15 mouse cellular contexts compared by ENCODE assay signal in the genomic region with DNA sequence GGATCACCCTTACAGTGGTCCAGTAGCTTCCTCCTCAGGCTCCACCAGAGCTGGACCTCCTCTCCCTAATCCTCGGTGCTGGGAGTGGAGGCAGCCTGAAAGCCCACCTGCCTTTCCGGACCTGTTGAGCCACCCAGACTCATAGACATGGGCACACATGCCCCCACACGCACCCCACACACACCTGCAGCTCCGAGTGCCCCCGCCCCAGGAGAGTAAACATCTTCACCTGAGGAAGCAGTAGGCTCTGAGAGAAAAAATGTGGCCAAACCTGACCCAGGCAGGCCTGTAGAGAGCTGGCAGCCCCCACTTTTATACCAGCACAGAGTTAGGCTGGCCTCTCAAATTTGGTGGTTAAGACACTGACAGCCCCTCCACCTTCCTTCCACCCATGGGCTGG. TPM values are rescaled to one million over a fixed set of nuclear protein-coding genes. Genes with fewer than 3 reads are reported as not detected.
A peak's percentile ranks its signal among the peaks of the same experiment; 100 is the strongest.
DNase-seq lines count a peak whose midpoint lies in the region; ATAC-seq lines count a peak whose summit lies in the region.
"Had no signal": no experiment of that assay in that cellular context is flagged by ENCODE, and none has a peak within 500 bp of the region (broad histone marks: within the 10 kb centered on the region; RNA-seq: fewer than 3 reads in every experiment).

No protein-coding gene starts in this region.

- peak overlapping the region; percentile 92 for H3K27ac ChIP-seq in forebrain, embryonic 10.5 days
- no peak overlapping the region for H3K27ac ChIP-seq in forebrain, embryonic 16.5 days (ENCODE audit: low read length)
- peak overlapping the region; percentile 90 for H3K27ac ChIP-seq in embryonic facial prominence, embryonic 10.5 days (replicated peaks)
- H3K27ac ChIP-seq in limb, embryonic 12.5 days, result no peak overlapping the region; the same call in 1 of the 2 replicates

- H3K36me3 ChIP-seq in forebrain, embryonic 10.5 days (replicated peaks), result no peaks in the 10 kb centered on the region
- no peaks in the 10 kb centered on the region for H3K36me3 ChIP-seq in forebrain, embryonic 16.5 days (ENCODE audit: control insufficient read depth, insufficient read depth)
- H3K36me3 ChIP-seq in embryonic facial prominence, embryonic 10.5 days (replicated peaks), result no peaks in the 10 kb centered on the region
- H3K36me3 ChIP-seq in limb, embryonic 12.5 days, result no peaks in the 10 kb centered on the region
- H3K36me3 ChIP-seq: hindbrain, embryonic 13.5 days; kidney, embryonic 15.5 days had no signal

- no peak for ATAC-seq in forebrain, embryonic 16.5 days
- no peak for ATAC-seq in limb, embryonic 12.5 days (ENCODE audit: insufficient number of reproducible peaks, insufficient read depth, low FRiP score, low TSS enrichment, low read depth)

- no peak overlapping the region for H3K9ac ChIP-seq in forebrain, embryonic 16.5 days (replicated peaks; ENCODE audit: low read depth, low read length)
- no peak overlapping the region for H3K9ac ChIP-seq in limb, embryonic 12.5 days (replicated peaks)

- H3K4me1 ChIP-seq in forebrain, embryonic 10.5 days, result peaks cover 98% of the 10 kb centered on the region
- peaks cover 57% of the 10 kb centered on the region for H3K4me1 ChIP-seq in forebrain, embryonic 16.5 days (replicated peaks; ENCODE audit: control insufficient read depth, insufficient read depth, low read length)
- peaks cover 91% of the 10 kb centered on the region for H3K4me1 ChIP-seq in embryonic facial prominence, embryonic 10.5 days
- H3K4me1 ChIP-seq in limb, embryonic 12.5 days (replicated peaks), result peaks cover 94% of the 10 kb centered on the region

- 40% methylated on average over 5 of the region's 5 CpGs for WGBS in forebrain, embryonic 10.5 days
- 47% methylated on average over 5 of the region's 5 CpGs for WGBS in forebrain, embryonic 16.5 days
- 49% methylated on average over 5 of the region's 5 CpGs for WGBS in embryonic facial prominence, embryonic 10.5 days
- 49% methylated on average over 5 of the region's 5 CpGs for WGBS in limb, embryonic 12.5 days

- H3K4me3 ChIP-seq in forebrain, embryonic 10.5 days, result peak overlapping the region; percentile 52
- no peak overlapping the region for H3K4me3 ChIP-seq in forebrain, embryonic 16.5 days (replicated peaks; ENCODE audit: low read length)
- H3K4me3 ChIP-seq in embryonic facial prominence, embryonic 10.5 days, result 0 out of 2 replicates have a peak overlapping the region, but pooled peaks have one; percentile 6
- H3K4me3 ChIP-seq in limb, embryonic 12.5 days (replicated peaks), result no peak overlapping the region

- no peak overlapping the region for H3K4me2 ChIP-seq in forebrain, embryonic 16.5 days (ENCODE audit: low read length)
- peak overlapping the region; percentile 6; the same call in 1 of the 2 replicates for H3K4me2 ChIP-seq in limb, embryonic 12.5 days

- peaks cover 100% of the 10 kb centered on the region for H3K27me3 ChIP-seq in forebrain, embryonic 10.5 days (ENCODE audit: poor library complexity, severe bottlenecking)
- H3K27me3 ChIP-seq in forebrain, embryonic 16.5 days (replicated peaks; ENCODE audit: control insufficient read depth, insufficient read depth, low read length), result 0 out of 2 replicates have a peak, but pooled peaks cover 6% of the 10 kb centered on the region
- H3K27me3 ChIP-seq in embryonic facial prominence, embryonic 10.5 days (replicated peaks; ENCODE audit: low read depth, poor library complexity, severe bottlenecking), result peaks cover 100% of the 10 kb centered on the region
- H3K27me3 ChIP-seq in limb, embryonic 12.5 days, result peaks cover 41% of the 10 kb centered on the region

- H3K9me3 ChIP-seq in forebrain, embryonic 10.5 days, result no peaks in the 10 kb centered on the region
- no peaks in the 10 kb centered on the region for H3K9me3 ChIP-seq in forebrain, embryonic 16.5 days (ENCODE audit: control insufficient read depth, low read length)
- H3K9me3 ChIP-seq in embryonic facial prominence, embryonic 10.5 days, result no peaks in the 10 kb centered on the region
- H3K9me3 ChIP-seq in limb, embryonic 12.5 days, result no peaks in the 10 kb centered on the region
- H3K9me3 ChIP-seq: hindbrain, embryonic 13.5 days; kidney, embryonic 15.5 days had no signal

- DNase-seq in forebrain, embryonic 10.5 days (ENCODE audit: extremely low spot score, low spot score), result no peak
- DNase-seq in embryonic facial prominence, embryonic 10.5 days (ENCODE audit: low spot score), result no peak
- DNase-seq in lung, postnatal 25 days (ENCODE audit: low spot score), result peak; percentile 80
- DNase-seq in layer of hippocampus, postnatal 25 days (ENCODE audit: extremely low spot score in 1 of 2, low spot score in 1 of 2), result no peak
- DNase-seq in adrenal gland, postnatal 4 days (ENCODE audit: low spot score in 2 of 2), result no peak
- no peak for DNase-seq in thymus, postnatal 0 days (ENCODE audit: low spot score)
- DNase-seq: cerebellum, postnatal 14 days; gastrocnemius, postnatal 14 days; liver; right cerebral cortex, postnatal 25 days had no signal

RNA-seq across cellular contexts. Expression of gene Fgfr3, which starts 25.0 kb away (rescaled TPM):
- polyA plus RNA-seq in forebrain, embryonic 10.5 days (2016; fragmentation: Nextera tagmentation; extraction: Ambion mirVana), result 33.4 and 39.1 TPM in 2 replicates
- 29.9 and 33.0 TPM in 2 replicates for polyA plus RNA-seq in forebrain, embryonic 16.5 days (2015; fragmentation: Nextera tagmentation; extraction: Ambion mirVana)
- 12.9 and 36.8 TPM in 2 replicates for polyA plus RNA-seq in embryonic facial prominence, embryonic 10.5 days (2016; fragmentation: Nextera tagmentation; extraction: Ambion mirVana)
- polyA plus RNA-seq in limb, embryonic 12.5 days (2016; fragmentation: Nextera tagmentation; extraction: Ambion mirVana), result 24.5 and 28.0 TPM in 2 replicates
- total RNA-seq in layer of hippocampus, postnatal 25 days (2021), result 100 to 1,000 TPM; 107 to 123 TPM
- 10 to 100 TPM in 1 of 2 experiments, 1 to 10 TPM in 1; 5.2 to 13.7 TPM for total RNA-seq in adrenal gland, postnatal 4 days (2021)
- polyA plus RNA-seq in thymus, postnatal 0 days (2015; fragmentation: Nextera tagmentation; extraction: Ambion mirVana), result 0.67 and 0.73 TPM in 2 replicates
- total RNA-seq: megakaryocyte-erythroid progenitor cell, adult 5-6 weeks had no signal

RNA-seq across cellular contexts. Expression of gene Tmem129, which starts 38.2 kb away (rescaled TPM):
- polyA plus RNA-seq in forebrain, embryonic 10.5 days (2016; fragmentation: Nextera tagmentation; extraction: Ambion mirVana), result 38.0 and 39.5 TPM in 2 replicates
- 35.4 and 39.1 TPM in 2 replicates for polyA plus RNA-seq in forebrain, embryonic 16.5 days (2015; fragmentation: Nextera tagmentation; extraction: Ambion mirVana)
- 37.1 and 40.0 TPM in 2 replicates for polyA plus RNA-seq in embryonic facial prominence, embryonic 10.5 days (2016; fragmentation: Nextera tagmentation; extraction: Ambion mirVana)
- polyA plus RNA-seq in limb, embryonic 12.5 days (2016; fragmentation: Nextera tagmentation; extraction: Ambion mirVana), result 41.9 and 42.8 TPM in 2 replicates
- total RNA-seq in layer of hippocampus, postnatal 25 days (2021), result 10 to 100 TPM; 23.7 to 25.1 TPM
- total RNA-seq in adrenal gland, postnatal 4 days (2021), result 10 to 100 TPM; 20.2 to 21.8 TPM
- 28.4 and 30.8 TPM in 2 replicates for polyA plus RNA-seq in thymus, postnatal 0 days (2015; fragmentation: Nextera tagmentation; extraction: Ambion mirVana)

RNA-seq across cellular contexts. Expression of gene Tacc3, which starts 38.5 kb away (rescaled TPM):
- 349 TPM in 2 replicates for polyA plus RNA-seq in forebrain, embryonic 10.5 days (2016; fragmentation: Nextera tagmentation; extraction: Ambion mirVana)
- 71.9 and 85.2 TPM in 2 replicates for polyA plus RNA-seq in forebrain, embryonic 16.5 days (2015; fragmentation: Nextera tagmentation; extraction: Ambion mirVana)
- 318 and 337 TPM in 2 replicates for polyA plus RNA-seq in embryonic facial prominence, embryonic 10.5 days (2016; fragmentation: Nextera tagmentation; extraction: Ambion mirVana)
- 258 and 275 TPM in 2 replicates for polyA plus RNA-seq in limb, embryonic 12.5 days (2016; fragmentation: Nextera tagmentation; extraction: Ambion mirVana)
- total RNA-seq in layer of hippocampus, postnatal 25 days (2021), result 1 to 10 TPM; 5.2 to 8.3 TPM
- 10 to 100 TPM; 47.4 to 49.1 TPM for total RNA-seq in adrenal gland, postnatal 4 days (2021)
- 195 and 217 TPM in 2 replicates for polyA plus RNA-seq in thymus, postnatal 0 days (2015; fragmentation: Nextera tagmentation; extraction: Ambion mirVana)

RNA-seq across cellular contexts. Expression of gene Slbp, which starts 44.1 kb away (rescaled TPM):
- polyA plus RNA-seq in forebrain, embryonic 10.5 days (2016; fragmentation: Nextera tagmentation; extraction: Ambion mirVana), result 335 and 357 TPM in 2 replicates
- 126 and 130 TPM in 2 replicates for polyA plus RNA-seq in forebrain, embryonic 16.5 days (2015; fragmentation: Nextera tagmentation; extraction: Ambion mirVana)
- polyA plus RNA-seq in embryonic facial prominence, embryonic 10.5 days (2016; fragmentation: Nextera tagmentation; extraction: Ambion mirVana), result 313 and 322 TPM in 2 replicates
- 307 and 311 TPM in 2 replicates for polyA plus RNA-seq in limb, embryonic 12.5 days (2016; fragmentation: Nextera tagmentation; extraction: Ambion mirVana)
- total RNA-seq in layer of hippocampus, postnatal 25 days (2021), result 10 to 100 TPM; 22.4 to 22.5 TPM
- 10 to 100 TPM; 65.7 to 71.6 TPM for total RNA-seq in adrenal gland, postnatal 4 days (2021)
- polyA plus RNA-seq in thymus, postnatal 0 days (2015; fragmentation: Nextera tagmentation; extraction: Ambion mirVana), result 353 and 376 TPM in 2 replicates

Comparison
In these comparisons a context has a peak if more than half of its experiments do, and no peak if none do; other contexts are left out.
1. H3K27ac ChIP-seq: peak in forebrain, embryonic 10.5 days (single experiment) and embryonic facial prominence, embryonic 10.5 days (single experiment); none in forebrain, embryonic 16.5 days (single experiment) and limb, embryonic 12.5 days (single experiment).
2. H3K4me3 ChIP-seq: peak in forebrain, embryonic 10.5 days (single experiment) and embryonic facial prominence, embryonic 10.5 days (single experiment); none in forebrain, embryonic 16.5 days (single experiment) and limb, embryonic 12.5 days (single experiment).